Mouse (Mus musculus): ENCODE measurements around the gene Rnf225. TPM values are rescaled to one million over a fixed set of nuclear protein-coding genes. Genes with fewer than 3 reads are reported as not detected.
"Not testable (repeated sequence)": the region's sequence is repeated elsewhere in the genome, so short reads cannot be mapped to it uniquely, and the experiment has no call there.

Rnf225 gene
- total RNA-seq, 2 experiments from 2014 or later, result not detected

DNA sequence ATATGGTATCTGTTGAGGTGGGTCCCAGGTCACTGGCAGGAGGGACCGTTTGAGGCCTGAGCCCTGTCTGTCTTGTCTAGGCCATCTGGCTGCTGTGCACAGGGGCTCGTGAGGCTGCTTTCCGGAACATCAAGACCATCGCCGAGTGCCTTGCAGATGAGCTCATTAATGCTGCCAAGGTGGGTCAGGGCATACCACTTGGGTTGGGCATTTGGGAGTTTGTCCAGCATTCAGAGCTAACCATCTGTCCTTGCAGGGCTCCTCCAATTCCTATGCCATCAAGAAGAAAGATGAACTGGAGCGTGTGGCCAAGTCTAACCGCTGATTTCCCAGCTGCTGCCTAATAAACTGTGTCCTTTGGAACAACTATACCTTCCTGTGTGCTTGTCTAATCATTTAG lies 900 bp upstream of the Rnf225 start:
- no peak for ATAC-seq (replicated peaks; ENCODE audit: low FRiP score, poor library complexity, severe bottlenecking)

DNA sequence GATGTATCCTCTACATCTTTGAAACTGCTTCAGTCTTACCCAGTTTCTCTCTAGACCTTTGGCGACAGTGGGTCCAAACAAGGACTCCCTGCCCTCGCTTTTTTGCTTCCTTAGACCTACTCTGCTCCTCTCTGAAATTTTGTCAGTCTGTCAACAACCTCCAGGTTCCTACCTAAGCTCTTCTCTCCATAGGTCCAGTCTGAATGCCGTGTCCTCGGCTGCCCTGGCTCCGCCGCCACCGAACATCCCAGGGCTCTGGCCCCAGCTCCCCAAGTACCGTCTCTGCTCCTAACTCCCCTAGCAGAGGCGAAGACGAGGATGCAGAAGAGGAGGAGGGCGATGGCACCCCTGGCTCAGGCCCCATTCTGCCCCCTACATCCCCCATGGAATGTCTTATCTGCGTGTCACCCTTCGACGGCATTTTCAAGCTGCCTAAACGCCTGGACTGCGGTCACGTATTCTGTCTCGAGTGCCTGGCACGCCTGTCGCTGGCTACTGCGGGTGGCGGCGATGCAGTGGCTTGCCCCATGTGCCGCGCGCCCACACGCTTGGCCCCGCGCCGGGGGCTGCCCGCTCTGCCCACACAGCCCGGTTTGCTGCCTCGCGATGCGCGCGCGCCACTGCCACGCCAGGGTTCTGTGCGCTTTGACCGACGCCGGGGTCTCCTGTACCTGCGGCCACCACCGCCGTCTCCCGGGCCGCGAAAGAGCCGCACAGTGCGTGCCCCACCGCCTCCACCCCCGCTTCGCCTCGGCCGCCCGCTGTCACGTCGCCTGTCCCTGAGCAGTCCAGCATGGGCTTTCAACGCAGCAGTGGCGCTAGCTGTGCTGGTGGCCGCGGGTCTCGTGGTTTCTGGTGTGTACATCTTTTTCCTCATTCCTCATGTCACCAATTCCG lies 725 bp downstream of the Rnf225 start:
- no peak for ATAC-seq (replicated peaks; ENCODE audit: low FRiP score, poor library complexity, severe bottlenecking)

DNA sequence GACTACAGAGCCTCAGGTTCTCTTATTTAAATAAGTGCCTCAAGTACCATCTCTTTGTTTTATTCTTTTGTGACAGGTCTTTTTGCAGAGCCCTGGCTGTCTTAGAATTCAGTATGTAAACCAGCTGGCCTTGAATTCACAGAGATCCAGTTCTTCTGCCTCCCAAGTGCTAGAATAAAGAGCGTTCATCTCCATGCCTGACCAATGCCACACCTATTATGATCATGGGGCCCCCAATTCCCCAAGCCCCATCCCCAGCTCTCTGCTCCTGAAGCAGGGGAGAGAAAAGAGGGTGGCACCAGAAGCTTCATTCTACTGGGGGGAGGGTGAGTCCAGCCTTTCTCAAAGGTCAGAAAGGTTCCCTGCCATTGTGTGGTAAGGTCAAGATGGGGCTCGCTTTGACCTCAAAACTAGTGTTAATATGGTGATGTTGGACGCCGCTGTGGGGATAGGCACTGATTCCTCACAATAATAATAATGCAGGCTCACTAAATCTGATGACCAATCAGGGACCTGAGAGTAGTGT lies 6.5 kb downstream of the Rnf225 start:
- ATAC-seq (replicated peaks; ENCODE audit: low FRiP score, poor library complexity, severe bottlenecking), result no peak

DNA sequence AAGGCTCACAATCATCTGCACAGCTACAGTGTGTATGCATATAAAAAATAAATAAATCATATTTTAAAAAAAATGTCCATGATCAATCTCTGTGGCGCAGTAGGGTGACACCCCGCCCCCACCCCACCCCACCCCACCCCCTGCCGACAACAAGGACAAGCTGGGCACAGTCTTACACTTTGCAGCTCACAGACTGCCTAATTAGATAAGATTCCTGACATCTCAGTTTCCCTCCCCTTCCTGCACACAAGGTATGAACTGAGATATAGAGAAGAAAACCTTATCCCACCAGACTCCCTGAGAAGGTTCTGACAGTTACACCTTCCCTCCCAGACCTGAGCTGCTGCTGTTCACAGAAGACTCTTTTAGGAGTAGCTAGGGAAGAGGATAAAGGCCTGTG lies 7.6 kb downstream of the Rnf225 start:
- ATAC-seq (replicated peaks; ENCODE audit: low FRiP score, poor library complexity, severe bottlenecking), result no peak

DNA sequence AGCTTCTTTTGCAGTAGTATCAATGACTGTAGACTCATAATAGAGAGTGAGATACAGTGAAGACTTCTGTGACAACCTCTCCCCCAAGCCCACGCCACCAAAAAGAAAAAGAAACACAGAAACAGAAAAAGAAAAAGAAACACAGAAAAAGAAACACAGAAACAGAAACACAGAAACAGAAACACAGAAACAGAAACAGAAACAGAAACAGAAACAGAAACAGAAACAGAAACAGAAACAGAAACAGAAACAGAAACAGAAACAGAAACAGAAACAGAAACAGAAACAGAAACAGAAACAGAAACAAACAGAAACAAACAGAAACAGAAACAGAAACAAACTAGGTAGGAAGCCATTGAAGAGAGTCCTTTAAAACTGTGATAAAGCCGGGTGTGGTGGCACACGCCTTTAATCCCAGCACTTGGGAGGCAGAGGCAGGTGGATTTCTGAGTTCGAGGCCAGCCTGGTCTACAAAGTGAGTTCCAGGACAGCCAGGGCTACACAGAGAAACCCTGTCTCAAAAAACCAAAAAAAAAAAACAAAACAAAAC lies 10.1 kb downstream of the Rnf225 start:
- not testable (repeated sequence) for ATAC-seq (replicated peaks; ENCODE audit: low FRiP score, poor library complexity, severe bottlenecking)

DNA sequence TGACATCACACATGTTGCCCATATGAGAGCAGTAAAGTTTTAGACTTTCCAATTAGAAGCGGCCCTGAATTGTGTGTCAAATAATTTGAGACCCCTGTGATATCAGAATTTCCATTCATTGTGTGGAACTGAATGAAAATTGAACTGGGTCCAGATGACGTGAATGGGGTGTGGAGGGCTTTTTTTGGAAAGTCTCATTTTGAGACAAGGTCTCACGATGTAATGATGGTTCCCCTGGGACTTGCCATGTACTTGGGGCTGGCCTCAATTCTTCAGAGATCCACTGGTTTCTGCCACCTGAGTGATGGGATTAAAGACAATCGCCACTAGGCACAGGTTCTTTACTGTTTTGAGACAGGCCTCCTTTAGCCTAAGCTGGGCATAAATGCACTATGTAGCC lies 13.4 kb downstream of the Rnf225 start:
- ATAC-seq (replicated peaks; ENCODE audit: low FRiP score, poor library complexity, severe bottlenecking), result no peak

DNA sequence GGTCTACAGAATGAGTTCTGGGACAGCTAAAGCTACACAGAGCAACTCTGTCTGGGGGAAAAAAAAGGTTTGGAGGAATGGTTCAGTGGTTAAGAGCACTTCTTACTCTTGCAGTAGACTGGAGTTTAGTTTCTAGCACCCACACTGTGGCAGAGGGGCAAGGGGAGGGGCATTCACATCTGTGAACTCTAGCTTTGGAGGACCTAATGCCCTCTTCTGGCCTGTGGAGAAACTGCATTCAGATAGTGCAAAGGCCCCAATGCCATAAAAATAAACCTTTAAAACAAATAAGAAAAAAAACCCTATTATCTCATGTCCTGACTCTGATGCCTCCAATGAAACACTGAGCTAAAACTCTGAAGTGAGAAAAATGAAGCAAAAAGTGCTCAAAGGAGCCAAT lies 16.3 kb downstream of the Rnf225 start:
- ATAC-seq (replicated peaks; ENCODE audit: low FRiP score, poor library complexity, severe bottlenecking), result 0 out of 2 replicates have a peak, but pooled peaks have one; percentile 65

DNA sequence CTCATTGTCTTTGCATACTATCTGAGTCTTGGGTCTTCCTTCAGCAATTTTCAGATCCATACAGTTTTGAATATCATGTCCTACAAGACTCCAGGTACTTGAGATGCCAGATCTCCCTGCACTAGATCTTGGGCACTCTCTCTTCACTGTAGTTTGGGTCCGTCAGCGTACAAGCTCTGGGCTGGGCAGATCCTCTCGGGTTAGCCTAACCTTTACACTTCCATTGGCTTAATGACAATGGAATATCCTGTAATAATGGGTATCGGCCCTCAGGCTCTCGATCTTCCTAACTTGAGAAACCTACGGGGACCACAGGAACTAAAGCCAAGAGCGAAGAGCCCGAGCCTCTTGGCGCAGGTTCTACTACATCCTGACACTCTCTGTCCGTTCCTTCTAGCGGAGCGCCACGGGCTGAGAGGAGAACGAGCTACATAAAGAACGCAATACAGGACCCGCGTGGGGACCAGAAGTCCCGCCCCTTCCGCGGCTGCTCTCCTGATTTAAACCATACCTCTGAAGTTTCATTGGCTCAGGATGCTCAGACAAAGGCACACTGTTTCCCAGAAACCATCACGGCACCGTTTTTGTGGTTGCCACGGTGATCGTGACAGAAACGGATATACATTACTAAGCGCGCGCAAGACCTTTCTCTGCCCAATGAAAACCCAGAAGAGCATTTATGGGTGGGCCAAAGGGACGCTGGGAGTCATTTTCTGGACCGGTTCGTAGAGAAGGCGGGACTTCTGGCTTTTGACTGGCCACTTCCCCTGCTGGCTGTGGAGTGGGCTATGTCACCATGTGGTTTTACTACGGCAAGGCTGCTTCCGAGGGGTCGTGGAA lies 22.0 kb downstream of the Rnf225 start:
- peak; percentile 98 for ATAC-seq (replicated peaks; ENCODE audit: low FRiP score, poor library complexity, severe bottlenecking)

DNA sequence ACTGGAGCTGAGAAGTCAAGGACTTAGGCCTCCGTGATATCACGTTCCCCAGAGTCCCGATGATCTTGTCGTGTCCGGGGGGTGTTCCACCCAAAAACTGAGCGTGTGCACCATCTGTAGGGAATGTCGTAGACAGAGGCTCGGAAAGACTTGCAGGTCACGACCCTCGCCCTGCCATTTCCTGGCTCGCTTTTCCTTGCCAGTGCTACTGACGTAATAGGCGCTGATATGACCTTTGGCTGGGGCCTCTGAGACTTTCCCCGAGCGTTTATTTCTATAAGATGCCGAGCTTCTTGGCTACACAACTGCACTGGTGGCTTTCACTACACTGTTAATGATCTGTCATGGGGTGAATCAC lies 22.6 kb downstream of the Rnf225 start:
- peak; percentile 51 for ATAC-seq (replicated peaks; ENCODE audit: low FRiP score, poor library complexity, severe bottlenecking)

DNA sequence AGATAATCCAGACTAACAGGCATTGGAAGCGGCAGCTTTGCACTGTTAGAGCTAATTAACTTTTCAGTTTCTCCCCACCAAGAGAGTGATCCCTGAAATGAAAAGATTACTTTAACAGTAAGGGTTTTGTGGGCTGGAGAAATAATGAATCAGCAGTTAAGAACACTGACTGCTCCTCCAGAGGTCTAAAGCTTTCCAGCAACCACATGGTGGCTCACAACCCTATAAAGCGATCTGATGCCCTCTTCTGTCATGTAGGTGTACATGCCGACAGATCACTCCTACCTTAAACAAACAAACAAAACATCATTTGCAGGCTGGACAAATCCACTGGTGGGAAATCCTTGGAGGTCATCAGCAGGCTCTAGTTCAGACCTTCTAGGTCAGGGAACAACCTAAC lies 27.7 kb downstream of the Rnf225 start:
- no peak for ATAC-seq (replicated peaks; ENCODE audit: low FRiP score, poor library complexity, severe bottlenecking)

DNA sequence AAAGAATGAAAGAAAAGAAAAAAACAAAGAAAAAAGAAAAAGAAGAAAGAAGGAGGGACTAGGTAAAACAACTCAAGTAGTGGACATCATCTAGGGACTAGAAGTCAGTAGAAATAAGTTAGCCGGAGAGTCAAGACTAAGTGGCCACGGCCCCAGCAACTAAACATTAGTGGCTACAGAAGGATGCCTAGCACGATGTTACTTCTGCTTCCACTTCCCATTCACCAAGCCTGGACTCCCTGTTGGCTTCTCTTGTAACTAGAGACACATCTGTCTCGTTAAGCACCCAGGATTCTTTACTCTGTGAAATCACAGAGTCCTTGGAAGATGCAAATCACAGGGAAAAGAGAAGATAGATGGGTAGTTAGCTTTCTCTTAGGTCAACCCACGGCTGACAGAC lies 30.3 kb downstream of the Rnf225 start:
- no peak for ATAC-seq (replicated peaks; ENCODE audit: low FRiP score, poor library complexity, severe bottlenecking)

DNA sequence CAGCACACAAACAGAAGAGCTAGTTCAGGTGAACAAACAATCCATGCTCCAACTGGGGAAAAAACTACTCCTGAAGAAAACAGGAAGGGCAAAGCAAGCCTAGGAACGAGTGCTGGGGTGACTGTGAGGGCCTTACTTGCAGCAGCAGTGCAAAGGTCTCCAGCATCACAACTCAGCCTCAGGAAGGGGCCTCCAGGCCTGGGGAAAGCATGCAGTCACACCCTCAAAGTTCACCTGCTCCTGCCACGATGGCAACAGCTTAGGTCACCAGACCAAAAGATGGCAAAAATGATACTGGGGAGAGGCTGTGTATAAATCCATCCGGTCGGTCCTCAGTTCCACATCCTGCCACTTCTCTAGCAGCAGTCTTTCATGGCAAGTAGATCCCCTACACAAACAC lies 31.7 kb downstream of the Rnf225 start:
- ATAC-seq (replicated peaks; ENCODE audit: low FRiP score, poor library complexity, severe bottlenecking), result no peak

DNA sequence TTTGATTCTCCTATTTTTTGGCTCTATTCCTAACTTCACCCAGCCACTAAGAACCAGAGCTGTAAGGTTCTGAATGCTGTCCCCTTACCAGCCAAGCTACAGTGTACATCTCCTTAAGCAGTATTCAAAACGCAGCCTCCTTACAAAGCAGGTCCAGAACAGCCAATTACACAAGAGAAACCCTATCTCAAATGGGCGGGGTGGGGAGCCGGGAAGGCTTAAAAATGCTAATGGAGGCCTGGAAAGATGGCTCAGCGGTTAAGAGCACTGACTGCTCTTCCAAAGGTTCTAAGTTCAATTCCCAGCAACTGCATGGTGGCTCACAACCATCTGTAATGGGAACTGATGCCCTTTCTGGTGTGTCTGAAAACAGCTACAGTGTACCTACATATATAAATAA lies 32.5 kb downstream of the Rnf225 start:
- no peak for ATAC-seq (replicated peaks; ENCODE audit: low FRiP score, poor library complexity, severe bottlenecking)

DNA sequence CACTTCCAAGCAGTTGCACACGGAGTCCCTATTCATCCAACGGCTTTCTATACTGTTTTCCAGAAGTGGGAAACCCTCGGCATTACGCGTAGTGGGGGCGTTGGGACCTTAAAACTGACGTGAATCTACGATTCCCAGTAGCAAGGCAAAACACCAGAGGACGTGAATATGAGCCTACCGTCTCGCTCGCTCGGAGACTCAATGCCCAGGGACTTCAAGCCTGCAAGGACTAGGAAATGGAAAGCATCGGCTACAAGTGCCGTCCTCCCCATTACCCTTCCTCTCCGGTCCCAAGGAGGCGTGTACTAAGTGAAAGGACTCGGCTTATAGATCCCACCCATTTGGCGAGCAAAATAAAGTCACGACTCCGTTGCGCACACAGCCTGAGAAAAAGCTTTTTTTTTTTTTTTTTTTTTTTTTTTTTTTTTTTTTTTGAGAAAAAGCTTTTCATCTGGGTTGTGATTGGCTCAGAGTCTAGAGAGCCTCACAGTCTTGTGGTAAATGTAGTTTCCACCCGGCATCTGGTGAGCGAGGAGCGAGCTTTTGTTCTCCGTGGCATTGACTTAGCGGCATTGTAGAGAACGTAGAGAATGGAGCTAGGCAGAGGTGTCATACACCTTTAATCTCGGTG lies 34.4 kb downstream of the Rnf225 start:
- peak; percentile 74 for ATAC-seq (replicated peaks; ENCODE audit: low FRiP score, poor library complexity, severe bottlenecking)

DNA sequence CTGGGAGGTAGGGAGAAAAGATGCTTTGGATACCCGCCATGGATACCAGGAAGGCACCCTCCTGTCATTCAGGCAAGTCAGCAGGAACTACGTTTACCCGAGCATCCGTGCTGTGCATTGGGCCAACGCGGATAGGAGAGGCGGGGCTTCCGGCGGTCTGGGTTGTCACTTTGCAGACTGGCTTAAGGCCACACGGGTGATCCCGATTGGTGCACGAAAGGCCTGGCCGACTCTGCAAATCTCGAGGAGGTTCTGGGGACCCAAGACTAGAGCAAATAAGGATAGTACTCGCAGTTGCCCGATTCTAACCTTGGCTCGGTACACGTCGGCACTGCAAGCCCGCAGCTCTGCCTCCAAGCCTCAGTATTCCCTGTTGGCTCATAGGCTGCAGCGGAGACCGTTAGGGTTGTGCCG lies 38.5 kb downstream of the Rnf225 start, which contains the start of gene Zfp324:
Zfp324 (plus strand) TSS at position 161 of the 414 bp plus-strand sequence.
- ATAC-seq (replicated peaks; ENCODE audit: low FRiP score, poor library complexity, severe bottlenecking), result peak; percentile 88

DNA sequence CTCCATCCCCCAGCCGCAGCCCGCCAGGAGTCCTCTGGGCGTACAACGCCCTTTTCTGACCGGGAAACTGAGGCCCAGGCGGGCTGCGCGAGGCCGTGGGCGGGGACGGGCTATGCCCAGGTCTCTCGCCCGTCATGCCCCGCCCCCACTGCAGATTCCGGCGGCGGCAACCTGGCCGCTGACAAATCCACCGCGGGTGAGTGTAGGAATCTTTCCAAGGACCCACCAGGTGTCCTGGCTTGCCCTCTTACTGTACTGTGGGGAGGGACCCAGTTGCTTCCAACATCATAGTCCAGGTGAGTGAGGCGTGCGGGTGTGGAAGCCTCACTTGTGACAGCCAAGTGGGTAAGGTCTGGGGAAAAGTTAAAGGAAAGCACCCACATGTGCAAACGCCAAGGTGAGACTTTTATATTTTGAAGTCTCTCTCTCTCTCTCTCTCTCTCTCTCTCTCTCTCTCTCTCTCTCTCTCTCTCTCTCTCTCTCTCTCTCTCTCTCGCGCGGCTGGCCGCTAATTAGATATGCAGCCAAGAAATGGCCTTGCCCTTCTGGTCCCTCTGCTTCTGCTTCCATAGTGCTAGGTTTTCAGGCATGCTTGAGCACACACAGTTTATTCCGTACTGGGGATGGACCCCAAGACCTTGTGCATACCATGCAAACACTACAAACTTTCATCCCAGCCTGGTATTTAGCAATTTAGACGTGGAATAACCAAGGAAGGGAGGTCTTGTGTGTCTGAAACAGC lies 39.1 kb downstream of the Rnf225 start:
- ATAC-seq (replicated peaks; ENCODE audit: low FRiP score, poor library complexity, severe bottlenecking), result peak; percentile 78

DNA sequence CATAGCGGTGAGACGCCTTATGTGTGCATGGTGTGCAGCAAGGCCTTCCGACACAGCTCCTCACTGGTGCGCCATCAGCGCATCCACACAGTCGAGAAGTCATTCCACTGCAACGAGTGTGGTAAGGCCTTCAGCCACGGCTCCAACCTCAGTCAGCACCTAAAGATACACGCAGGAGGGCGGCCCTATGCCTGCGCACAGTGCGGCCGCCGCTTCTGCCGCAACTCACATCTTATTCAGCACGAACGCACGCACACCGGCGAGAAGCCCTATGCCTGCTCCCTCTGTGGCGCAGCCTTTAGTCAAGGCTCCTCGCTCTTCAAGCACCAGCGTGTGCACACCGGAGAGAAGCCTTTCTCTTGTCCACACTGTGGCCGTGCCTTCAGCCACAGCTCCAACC lies 43.7 kb downstream of the Rnf225 start:
- ATAC-seq (replicated peaks; ENCODE audit: low FRiP score, poor library complexity, severe bottlenecking), result no peak

DNA sequence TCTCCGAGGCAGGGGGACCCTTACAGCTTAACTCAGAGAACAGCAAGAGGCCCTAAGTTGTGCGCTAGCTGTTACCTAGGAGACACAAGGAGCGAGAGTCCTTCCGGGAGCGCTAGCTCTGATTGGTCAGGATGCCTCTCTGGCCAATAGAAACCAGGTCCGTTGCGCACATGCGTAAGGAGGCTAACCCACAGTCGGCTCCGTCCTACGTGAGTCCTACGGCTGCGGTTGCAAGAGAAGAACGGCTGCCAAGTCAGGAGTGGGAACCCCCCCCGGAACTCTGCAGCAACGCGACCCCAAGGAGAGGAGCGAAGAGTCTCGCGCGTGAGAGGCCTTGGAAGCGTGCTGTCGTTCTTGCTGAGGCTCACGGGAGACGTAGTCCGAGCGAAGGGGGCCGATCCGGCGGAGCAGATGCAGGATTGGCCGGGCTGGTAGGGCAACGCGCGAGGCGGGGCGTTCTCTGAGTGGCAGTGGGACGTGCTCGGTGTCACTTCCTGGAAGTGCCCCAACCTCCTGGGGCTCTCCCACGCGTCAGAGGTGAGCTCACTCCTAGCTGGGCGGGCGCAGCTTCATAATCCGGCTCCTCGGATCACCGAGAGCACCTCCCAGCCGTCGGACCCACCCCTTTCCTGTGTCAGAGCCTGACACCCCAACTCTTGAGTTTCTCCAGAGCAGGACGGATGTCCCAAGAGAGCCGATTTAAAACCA lies 50.6 kb downstream of the Rnf225 start, which contains the start of gene Zfp446:
Zfp446 (plus strand) TSS at position 167 of the 708 bp plus-strand sequence.
- peak; percentile 96 for ATAC-seq (replicated peaks; ENCODE audit: low FRiP score, poor library complexity, severe bottlenecking)
